Mouse (Mus musculus) left cerebral cortex, postnatal 4 days (tissue): ENCODE results near the gene Tmem202. TPM values are rescaled to one million over a fixed set of nuclear protein-coding genes. Genes with fewer than 3 reads are reported as not detected.
A peak's percentile ranks its signal among the peaks of the same experiment; 100 is the strongest.

ENCODE experiments used
- DNase-seq: peaks from one replicate; pipeline ENCODE4 v3.0.0-alpha.2; 2022
- intact Hi-C: fragments of 180-260 bp; cut with DNase I; formaldehyde crosslinking; loops from one replicate; pipeline ENCODE4 v1.15.1; 2025
- total RNA-seq, 2 experiments: library from RNA; stranded (reverse); gene quantifications; 2 replicates each; pipeline ENCODE4 v1.2.3; 2021

Tmem202 gene
- total RNA-seq, 2 experiments from 2014 or later = 2.2 to 2.3 TPM

DNA sequence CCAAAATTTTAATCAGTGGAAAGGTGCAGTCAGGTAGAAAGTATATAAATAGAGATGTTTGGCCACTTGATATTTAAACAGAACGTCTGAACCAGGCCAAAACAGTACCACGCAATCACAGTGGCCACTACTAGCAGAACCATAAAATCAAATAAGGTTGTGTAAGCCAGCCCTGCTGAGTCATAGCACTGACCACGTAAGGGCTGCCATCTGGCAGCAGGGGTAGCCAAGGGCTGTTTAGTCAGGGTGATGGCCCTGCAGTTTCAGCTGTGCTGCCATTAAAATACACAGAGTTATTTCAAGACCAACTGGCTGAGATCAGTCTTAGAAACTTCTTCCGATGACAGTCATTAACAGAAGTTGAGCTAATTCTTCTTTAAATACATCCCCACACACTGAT, 5.8 kb downstream of the Tmem202 start:
- DNase-seq = no peak
- intact Hi-C loops = no loop called here

GRCm38 (mm10) chr9:59533422-59533821, 6.2 kb downstream of the Tmem202 start:
- no peak for DNase-seq
- intact Hi-C loops = no loop called here

GRCm38 (mm10) chr9:59531645-59532044, 8.0 kb downstream of the Tmem202 start:
- DNase-seq = no peak
- intact Hi-C loops = no loop called here

DNA sequence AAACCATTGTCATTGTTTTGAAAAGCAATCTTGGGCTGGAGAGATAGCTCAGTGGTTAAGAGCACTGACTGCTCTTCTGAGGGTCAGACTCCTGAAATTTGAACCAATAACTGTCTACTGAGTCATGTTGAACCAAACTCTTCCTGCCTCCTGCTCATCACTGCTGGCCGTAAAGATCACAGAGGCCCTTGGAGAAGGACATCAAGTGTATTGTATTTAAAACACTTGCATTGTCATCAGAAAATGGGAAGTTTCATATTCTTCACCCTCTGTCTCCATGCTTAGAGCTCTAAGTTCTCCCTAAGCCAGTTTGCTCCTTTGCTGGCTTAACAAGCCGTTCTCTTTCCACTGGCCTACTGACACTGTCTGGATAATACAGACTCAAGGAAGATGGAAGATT, 11.4 kb downstream of the Tmem202 start:
- DNase-seq = no peak
- intact Hi-C loops = no loop called here

DNA sequence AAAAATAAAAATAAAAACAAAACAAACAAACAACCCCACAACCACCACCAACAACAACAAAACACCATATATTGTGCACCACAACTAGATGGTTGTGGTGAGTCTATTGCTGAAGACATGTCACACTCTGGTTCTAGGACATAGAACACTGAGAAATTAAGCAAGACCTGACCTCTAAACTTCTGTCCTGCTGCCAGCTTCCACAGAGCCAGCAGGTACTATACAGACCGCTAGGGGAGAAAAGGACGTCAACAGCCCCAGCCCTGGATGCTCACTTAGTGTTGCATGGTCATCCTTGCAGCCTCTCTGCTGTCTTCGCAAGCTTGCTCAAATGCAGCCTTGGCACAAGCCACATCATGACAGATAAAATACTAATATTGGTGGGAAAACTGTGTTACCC, 12.1 kb downstream of the Tmem202 start:
- intact Hi-C loops = no loop called here

GRCm38 (mm10) chr9:59526727-59527126, 12.9 kb downstream of the Tmem202 start:
- no peak for DNase-seq
- intact Hi-C loops = no loop called here

More for the DNA sequence above, 12.1 kb downstream of the Tmem202 start:
- no peak for DNase-seq

DNA sequence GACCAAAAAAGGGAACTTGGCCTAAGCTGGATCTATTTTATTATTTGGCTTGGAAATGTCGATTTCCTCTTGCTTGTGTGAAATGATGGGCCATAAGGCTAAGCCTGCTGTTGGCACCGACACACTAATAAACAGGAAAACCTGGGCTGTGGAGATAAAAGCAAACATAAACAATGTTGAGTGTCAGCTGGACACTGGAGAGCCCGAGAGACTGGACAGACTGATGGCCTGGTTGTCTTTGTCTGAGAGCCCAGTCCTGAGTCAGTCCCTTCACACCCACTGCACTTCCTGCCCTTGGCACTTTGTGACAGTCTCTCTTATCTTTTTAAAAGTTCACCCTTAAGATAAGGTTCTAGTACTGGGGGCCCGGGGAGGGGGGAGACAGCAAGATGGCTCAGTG, 16.7 kb downstream of the Tmem202 start:
- intact Hi-C loops = no loop called here
- no peak for DNase-seq

DNA sequence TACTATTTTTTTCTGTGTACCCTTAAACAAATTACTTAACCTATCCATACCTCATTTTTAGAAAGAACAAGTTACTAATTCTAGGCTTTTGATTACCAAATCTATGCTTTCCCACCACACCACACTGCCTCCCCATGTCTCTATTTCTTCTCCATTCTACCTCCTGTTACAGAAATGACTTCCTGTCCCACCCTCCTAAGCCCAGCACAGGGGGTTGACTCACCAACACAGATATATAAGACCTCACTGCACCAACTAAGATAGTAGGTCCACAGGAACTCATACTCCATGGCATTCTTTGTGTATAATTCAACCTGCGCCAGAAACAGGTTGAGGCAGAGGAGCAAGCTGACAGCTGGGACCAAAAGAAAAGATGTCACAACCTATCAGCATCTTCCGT, 20.3 kb downstream of the Tmem202 start:
- intact Hi-C loops = no loop called here
- DNase-seq = no peak

- intact Hi-C loops = no loop called here
- peak; percentile 70 for DNase-seq
Measured at GRCm38 (mm10) chr9:59518976-59519375, 20.7 kb downstream of the Tmem202 start.

DNA sequence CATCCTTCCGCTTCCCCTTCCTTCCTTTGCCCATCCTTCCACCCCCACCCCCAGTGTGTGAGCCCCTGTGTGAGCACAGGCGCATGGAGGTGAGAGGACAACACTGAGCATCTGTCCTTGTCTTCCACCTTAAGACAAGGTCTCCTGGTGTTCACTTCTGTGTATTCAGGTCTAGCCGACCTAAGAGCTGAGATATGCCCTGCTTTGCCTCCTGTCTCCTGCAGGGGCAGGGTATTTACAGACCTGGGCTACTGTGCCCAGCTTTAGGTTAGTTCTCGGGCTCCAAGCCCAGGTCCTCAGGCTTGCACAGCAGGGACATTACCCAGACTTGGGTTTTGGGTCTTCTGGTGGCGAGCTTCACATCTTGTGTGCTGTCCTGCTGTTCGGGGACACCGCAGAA, 22.5 kb downstream of the Tmem202 start:
- no peak for DNase-seq
- intact Hi-C loops = no loop called here

- DNase-seq = no peak
- intact Hi-C loops = no loop called here
Measured at GRCm38 (mm10) chr9:59515069-59515468, 24.6 kb downstream of the Tmem202 start.

GRCm38 (mm10) chr9:59512381-59512780, 27.3 kb downstream of the Tmem202 start:
- intact Hi-C loops = no loop called here
- DNase-seq = no peak

- intact Hi-C loops = no loop called here
- no peak for DNase-seq
Measured at GRCm38 (mm10) chr9:59508146-59508545, 31.5 kb downstream of the Tmem202 start.

DNA sequence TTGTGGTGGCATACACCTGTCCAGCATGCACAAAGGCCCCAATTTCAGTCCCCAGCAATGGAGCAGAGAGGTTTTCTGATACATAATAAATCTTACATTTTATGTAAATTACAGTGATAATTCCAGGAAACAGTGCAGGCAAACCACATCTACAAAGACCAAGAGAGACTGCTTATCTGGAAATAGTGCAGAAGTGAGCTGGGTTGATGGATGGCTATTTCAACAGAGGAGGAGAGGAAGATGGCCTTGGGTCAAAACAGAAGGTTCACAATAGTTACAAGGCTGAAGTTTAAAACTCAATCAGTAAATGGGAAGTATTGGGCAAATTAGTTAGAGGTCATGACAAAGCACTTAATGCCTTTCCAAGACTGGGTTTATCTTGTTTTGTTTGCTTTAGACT, 52.3 kb downstream of the Tmem202 start:
- intact Hi-C loops = no loop called here
- no peak for DNase-seq

GRCm38 (mm10) chr9:59486549-59487065, 53.0 kb downstream of the Tmem202 start, which contains the start of gene Arih1:
TSS of gene Arih1 (minus strand) at chr9:59486618.
- peak; percentile 99 for DNase-seq
- intact Hi-C loops = no loop called here

DNA sequence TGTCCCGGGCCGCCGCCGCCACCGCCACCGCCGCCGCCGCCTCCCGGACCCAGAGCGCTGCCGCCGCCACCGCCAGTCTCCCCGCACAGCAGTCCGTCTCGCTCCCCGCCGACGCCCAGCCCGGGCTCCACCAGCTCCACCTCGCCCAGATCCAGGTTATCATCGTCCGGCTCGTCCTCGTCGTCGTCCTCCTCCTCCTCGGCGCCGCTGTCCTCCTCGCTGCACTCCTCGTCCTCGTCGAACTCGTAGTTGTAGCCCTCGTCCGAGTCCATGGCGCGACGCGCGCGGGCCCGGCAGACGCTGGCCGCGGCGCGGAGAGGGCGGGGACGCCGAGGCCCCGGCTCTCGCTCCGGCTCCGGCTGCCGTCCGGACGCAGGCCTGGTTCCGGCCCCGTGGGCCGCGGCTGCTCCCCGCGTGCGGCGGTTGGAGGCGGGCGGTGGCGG, 53.5 kb downstream of the Tmem202 start:
- no peak for DNase-seq
- intact Hi-C loops = no loop called here

DNA sequence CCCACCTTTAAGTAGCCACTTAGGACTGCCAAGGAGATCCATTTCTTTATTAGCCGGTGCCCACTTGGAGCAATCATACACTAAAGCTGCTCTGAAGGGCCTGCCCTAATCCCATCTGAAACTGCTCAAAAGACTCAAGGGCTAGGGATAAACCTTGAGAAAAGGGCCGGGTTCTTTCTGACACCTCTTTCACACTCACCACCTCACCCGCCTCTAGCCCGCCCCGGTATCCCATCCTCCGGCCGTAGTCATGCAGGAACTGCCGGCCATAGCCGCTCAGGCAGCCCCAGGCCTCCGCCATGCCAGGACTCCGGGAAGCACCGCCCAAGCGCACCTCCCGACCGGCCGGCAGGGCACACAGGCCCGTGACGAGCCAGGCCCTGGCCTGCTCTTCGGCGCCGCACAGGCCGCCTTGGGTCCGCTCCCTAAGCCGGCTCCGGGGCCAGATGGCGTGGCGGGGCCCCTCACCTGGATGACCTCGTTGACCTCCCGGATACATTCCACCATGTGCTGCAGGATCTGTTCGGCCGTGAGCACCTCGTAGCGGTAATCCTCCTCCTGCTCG, 54.1 kb downstream of the Tmem202 start:
- DNase-seq = peak; percentile 58
- intact Hi-C loops = no loop called here

DNA sequence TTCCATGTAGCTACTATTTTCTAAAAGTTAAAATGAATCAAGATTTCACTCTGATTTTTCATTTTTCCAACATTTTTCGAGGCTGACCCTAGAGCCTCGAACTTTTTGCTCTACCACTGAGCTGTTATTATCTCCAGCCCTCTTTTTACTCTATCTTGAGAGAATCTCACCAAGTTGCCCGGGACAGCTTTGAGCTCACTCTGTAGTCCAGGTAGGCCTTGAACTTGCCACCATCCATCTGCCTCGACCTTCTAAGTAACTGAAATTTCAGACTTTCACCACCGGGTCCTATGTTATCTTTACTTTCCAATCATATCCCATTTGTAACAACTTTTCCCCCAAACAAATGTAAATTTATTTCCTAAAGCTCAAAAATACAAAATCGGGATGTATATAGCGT, 54.9 kb downstream of the Tmem202 start:
- DNase-seq = no peak
- intact Hi-C loops = no loop called here

GRCm38 (mm10) chr9:59482419-59482818, 57.2 kb downstream of the Tmem202 start:
- peak; percentile 16 for DNase-seq
- intact Hi-C loops = no loop called here

DNA sequence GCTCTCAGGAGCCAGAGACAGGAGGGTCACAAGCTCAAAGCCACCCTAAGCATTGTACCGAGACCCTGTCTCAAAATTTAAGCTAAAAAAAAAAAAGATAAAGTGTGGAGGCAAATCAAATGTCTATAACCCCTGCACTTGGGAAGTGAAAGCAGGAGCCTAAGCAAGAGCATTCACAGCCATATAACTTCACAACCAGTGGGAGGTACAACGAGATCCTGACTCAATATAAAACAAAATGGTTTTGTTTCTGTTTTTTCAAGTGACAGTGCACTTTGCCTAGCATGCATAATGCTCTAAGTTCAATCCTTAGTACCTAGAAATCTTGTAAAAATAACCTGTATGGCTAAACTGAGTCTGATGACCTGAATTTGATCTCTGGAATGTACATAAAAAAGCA, 63.0 kb downstream of the Tmem202 start:
- DNase-seq = no peak
- intact Hi-C loops = no loop called here

GRCm38 (mm10) chr9:59474838-59475237, 64.8 kb downstream of the Tmem202 start:
- DNase-seq = no peak
- intact Hi-C loops = no loop called here

DNA sequence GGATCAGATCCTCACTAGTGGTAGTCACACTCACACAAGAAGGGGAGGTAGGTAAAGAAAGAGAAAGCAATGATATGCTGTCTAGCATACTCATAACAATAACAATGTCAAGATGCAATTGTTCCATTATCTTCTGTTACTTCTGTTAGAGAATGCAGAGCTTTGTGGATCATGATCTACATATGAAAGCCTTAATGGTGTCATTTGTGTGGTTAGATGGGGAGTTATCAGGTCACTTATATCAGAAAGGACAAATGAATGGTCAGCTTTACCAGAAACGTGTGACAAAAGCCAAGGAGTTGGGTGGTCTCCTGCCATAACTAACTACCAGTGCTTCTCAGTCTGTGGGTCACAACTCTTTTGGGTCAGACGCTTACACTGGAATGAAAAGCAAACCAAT, 66.5 kb downstream of the Tmem202 start:
- DNase-seq = no peak
- intact Hi-C loops = no loop called here

- intact Hi-C loops = no loop called here
- DNase-seq = no peak
Measured at GRCm38 (mm10) chr9:59469446-59469845, 70.2 kb downstream of the Tmem202 start.
